Mouse (Mus musculus): ENCODE data around the gene St14. TPM values are rescaled to one million over a fixed set of nuclear protein-coding genes. Genes with fewer than 3 reads are reported as not detected.
A peak's percentile ranks its signal among the peaks of the same experiment; 100 is the strongest.

Gene St14
- total and polyA plus RNA-seq, 3 experiments = 0.08 to 0.19 TPM; not detected in 1

DNA sequence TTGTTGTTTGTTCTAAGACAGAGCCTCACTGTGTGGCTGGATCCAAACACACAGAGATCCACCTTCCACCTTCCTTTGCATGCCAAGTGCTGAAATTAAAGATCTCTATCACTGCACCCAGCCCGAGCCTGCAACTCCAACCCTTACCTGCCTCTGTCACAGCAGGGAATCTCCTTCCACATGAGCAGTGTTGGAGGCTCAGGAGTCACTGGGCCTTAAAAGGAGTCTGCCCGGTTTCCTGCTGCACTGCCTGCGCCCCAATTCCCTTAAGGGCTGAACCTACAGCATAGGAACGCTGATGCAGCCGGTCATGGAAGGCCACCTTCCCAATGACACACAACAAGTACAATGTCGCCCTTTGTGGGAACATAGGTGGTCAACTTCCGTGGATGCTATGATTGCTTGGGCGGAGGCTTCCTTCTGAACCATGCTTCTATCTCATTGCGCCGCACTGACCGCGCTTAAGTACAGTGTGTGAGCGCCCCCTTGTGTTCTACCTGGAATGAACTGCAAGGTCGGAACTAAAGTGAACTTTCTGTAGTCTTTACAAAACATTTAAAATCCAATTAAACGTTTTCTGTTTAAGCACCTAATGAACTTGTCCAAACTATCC lies 49.5 kb downstream of the St14 start:
- no peak overlapping the region for H3K9ac ChIP-seq (ENCODE audit: control insufficient read depth, low read depth, low read length, poor library complexity, severe bottlenecking)
- peak; percentile 84 for DNase-seq (ENCODE audit: low read depth, low spot score)
- H3K4me3 ChIP-seq (ENCODE audit: control insufficient read depth in 1 of 2, insufficient read depth in 1 of 2, low read depth in 2 of 2, low read length in 2 of 2) = peak overlapping the region in 1 of 2 experiments; percentile 24; a peak in 2 of 4 replicates
- peaks cover 3 to 4% of the 10 kb centered on the region in 2 experiments; a peak in 3 of 4 replicates for H3K4me1 ChIP-seq (ENCODE audit: control insufficient read depth in 1 of 2, insufficient read depth in 2 of 2, low read length in 2 of 2)
- H3K27me3 ChIP-seq (ENCODE audit: control insufficient read depth in 1 of 2, insufficient read depth in 2 of 2, low read length in 2 of 2) = no peaks in the 10 kb centered on the region
- peaks cover 0 to 5% of the 10 kb centered on the region in 2 experiments; a peak in 2 of 4 replicates for H3K36me3 ChIP-seq (ENCODE audit: control insufficient read depth in 1 of 2, insufficient read depth in 2 of 2, low read length in 2 of 2)
- no peak overlapping the region for H3K27ac ChIP-seq (ENCODE audit: control insufficient read depth, low read depth, low read length)
- no peaks in the 10 kb centered on the region for H3K79me2 ChIP-seq (ENCODE audit: control insufficient read depth, insufficient read depth, low read length, poor library complexity)
- H3K9me3 ChIP-seq (replicated peaks; ENCODE audit: insufficient read depth, low read length) = no peaks in the 10 kb centered on the region
- no peak for TF ChIP-seq CHD1 (IDR thresholded peaks at IDR 0.05; ENCODE audit: low read depth, low read length)
- no peak for TF ChIP-seq KAT2A (conservative IDR thresholded peaks at IDR 0.05; ENCODE audit: low read depth, low read length)
- TF ChIP-seq RAD21 (IDR thresholded peaks at IDR 0.05; ENCODE audit: low read depth, low read length) = peak; percentile 94
- no peak for TF ChIP-seq HCFC1 (IDR thresholded peaks at IDR 0.05; ENCODE audit: low read depth, low read length)
- TF ChIP-seq EP300 (IDR thresholded peaks at IDR 0.05; ENCODE audit: low read depth in 1 of 2, low read length in 2 of 2) = no peak
- no peak for TF ChIP-seq MAX (IDR thresholded peaks at IDR 0.05; ENCODE audit: low read length)
- TF ChIP-seq MAZ (IDR thresholded peaks at IDR 0.05; ENCODE audit: low read depth, low read length) = no peak; the same call in 1 of the 2 replicates
- TF ChIP-seq TAL1 (IDR thresholded peaks at IDR 0.05; ENCODE audit: low read length) = no peak
- TF ChIP-seq NRF1 (IDR thresholded peaks at IDR 0.05; ENCODE audit: insufficient read depth, low read depth, low read length, poor library complexity, severe bottlenecking) = no peak
- no peak for TF ChIP-seq MAFK (IDR thresholded peaks at IDR 0.05; ENCODE audit: borderline replicate concordance, low read depth, low read length)
- TF ChIP-seq GABPA (IDR thresholded peaks at IDR 0.05; ENCODE audit: low read depth, low read length) = no peak
- no peak for TF ChIP-seq POLR2AphosphoS2 (IDR thresholded peaks at IDR 0.05; ENCODE audit: low read length)
- TF ChIP-seq E2F4 (IDR thresholded peaks at IDR 0.05; ENCODE audit: borderline replicate concordance, low read depth, low read length) = no peak
- TF ChIP-seq ZKSCAN1 (IDR thresholded peaks at IDR 0.05; ENCODE audit: low read depth, low read length) = no peak
- TF ChIP-seq ZMIZ1 (IDR thresholded peaks at IDR 0.05; ENCODE audit: low read depth, low read length) = no peak
- no peak for TF ChIP-seq ELF1 (IDR thresholded peaks at IDR 0.05; ENCODE audit: low read depth, low read length)
- no peak for TF ChIP-seq MYB (IDR thresholded peaks at IDR 0.05; ENCODE audit: low read depth, low read length)
- no peak for TF ChIP-seq POLR2A (IDR thresholded peaks at IDR 0.05; ENCODE audit: control insufficient read depth in 1 of 2, insufficient read depth in 1 of 2, low read depth in 1 of 2, low read length in 2 of 2, poor library complexity in 1 of 2)
- TF ChIP-seq TBP (IDR thresholded peaks at IDR 0.05; ENCODE audit: low read depth, low read length) = no peak
- TF ChIP-seq JUND (IDR thresholded peaks at IDR 0.05; ENCODE audit: low read depth, low read length) = 0 out of 2 replicates have a peak, but pooled peaks have one; percentile 17
- peak; percentile 71 to 96 (median 85) for TF ChIP-seq CTCF (IDR thresholded peaks at IDR 0.05 in 2 of 3, conservative IDR thresholded peaks at IDR 0.05 in 1 of 3; ENCODE audit: control insufficient read depth in 1 of 3, insufficient read depth in 1 of 3, low read depth in 2 of 3, low read length in 3 of 3, poor library complexity in 1 of 3, severe bottlenecking in 1 of 3)
- TF ChIP-seq USF2 (IDR thresholded peaks at IDR 0.05; ENCODE audit: borderline replicate concordance in 1 of 2, insufficient read depth in 1 of 2, low read depth in 1 of 2, low read length in 2 of 2) = no peak
- no peak for TF ChIP-seq ETS1 (IDR thresholded peaks at IDR 0.05; ENCODE audit: low read depth, low read length)
- TF ChIP-seq SIN3A (IDR thresholded peaks at IDR 0.05; ENCODE audit: low read length) = no peak
- peak; percentile 35; the same call in 1 of the 2 replicates for TF ChIP-seq MYC (IDR thresholded peaks at IDR 0.05; ENCODE audit: low read depth, low read length)
- no peak for TF ChIP-seq USF1 (IDR thresholded peaks at IDR 0.05; ENCODE audit: low read depth, low read length)
- peak; percentile 88 for TF ChIP-seq SMC3 (IDR thresholded peaks at IDR 0.05; ENCODE audit: low read depth, low read length)
- TF ChIP-seq ZC3H11A (IDR thresholded peaks at IDR 0.05; ENCODE audit: low read depth, low read length) = peak; percentile 81
- no peak for TF ChIP-seq TCF12 (IDR thresholded peaks at IDR 0.05; ENCODE audit: low read depth, low read length)
- TF ChIP-seq GATA1 (IDR thresholded peaks at IDR 0.05; ENCODE audit: low read depth, low read length) = no peak; the same call in 1 of the 2 replicates
- 0 out of 2 replicates have a peak, but pooled peaks have one; percentile 13 for TF ChIP-seq BHLHE40 (IDR thresholded peaks at IDR 0.05; ENCODE audit: borderline replicate concordance, low read depth, low read length)
- TF ChIP-seq POLR2AphosphoS5 (IDR thresholded peaks at IDR 0.05; ENCODE audit: borderline replicate concordance, low read depth, low read length) = no peak
- TF ChIP-seq MXI1 (IDR thresholded peaks at IDR 0.05; ENCODE audit: low read depth, low read length) = no peak
- TF ChIP-seq MEF2A (IDR thresholded peaks at IDR 0.05; ENCODE audit: extremely low read depth, insufficient replicate concordance, low read depth, low read length, poor library complexity, severe bottlenecking) = no peak
- no peak for TF ChIP-seq UBTF (IDR thresholded peaks at IDR 0.05; ENCODE audit: borderline replicate concordance, insufficient read depth, low read depth, low read length)
- TF ChIP-seq ZNF384 (IDR thresholded peaks at IDR 0.05; ENCODE audit: low read depth, low read length) = no peak

Measured in MEL (cell line).